10 mouse cellular contexts compared by ENCODE assay signal in the genomic region with DNA sequence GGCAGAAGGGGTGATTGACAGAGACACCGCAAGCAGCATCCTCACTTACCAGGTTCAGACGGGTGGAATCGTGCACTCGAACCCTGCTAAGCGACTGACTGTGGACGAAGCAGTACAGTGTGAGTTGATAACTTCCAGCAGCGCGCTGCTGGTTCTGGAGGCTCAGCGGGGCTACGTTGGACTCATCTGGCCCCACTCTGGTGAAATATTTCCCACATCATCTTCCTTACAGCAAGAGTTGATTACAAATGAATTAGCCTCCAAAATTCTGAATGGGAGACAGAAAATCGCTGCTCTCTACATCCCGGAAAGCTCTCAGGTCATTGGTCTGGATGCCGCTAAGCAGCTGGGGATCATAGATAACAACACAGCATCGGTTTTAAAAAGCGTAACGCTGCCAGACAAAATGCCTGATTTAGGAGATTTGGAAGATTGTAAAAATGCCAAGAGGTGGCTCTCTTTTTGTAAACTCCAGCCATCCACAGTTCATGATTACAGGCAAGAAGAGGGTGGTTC.
"Had no signal": no experiment of that assay in that cellular context is flagged by ENCODE, and none has a peak within 500 bp of the region (broad histone marks: within the 10 kb centered on the region; RNA-seq: fewer than 3 reads in every experiment).

No protein-coding gene starts in this region.

- H3K9ac ChIP-seq: liver, embryonic 15.5 days; midbrain, embryonic 13.5 days; neural tube, embryonic 12.5 days had no signal

- DNase-seq: kidney, adult 8-10 months; right cerebral cortex, postnatal 25 days; thymus, adult 2 months had no signal

- H3K4me3 ChIP-seq: limb, embryonic 10.5 days; liver, embryonic 15.5 days; midbrain, embryonic 13.5 days; neural tube, embryonic 12.5 days had no signal

- ATAC-seq: inflammation-experienced regulatory T-cells, adult 6 months; intestine, postnatal 0 days; midbrain, embryonic 13.5 days had no signal

- H3K4me1 ChIP-seq: liver, embryonic 15.5 days had no signal

- H3K9me3 ChIP-seq: limb, embryonic 10.5 days; liver, embryonic 15.5 days; midbrain, embryonic 13.5 days; neural tube, embryonic 12.5 days had no signal

- H3K27me3 ChIP-seq: liver, embryonic 15.5 days; midbrain, embryonic 13.5 days; neural tube, embryonic 12.5 days had no signal

- H3K4me2 ChIP-seq: liver, embryonic 11.5 days; liver, embryonic 15.5 days; midbrain, embryonic 13.5 days; neural tube, embryonic 12.5 days had no signal

- H3K27ac ChIP-seq: limb, embryonic 10.5 days; liver, embryonic 15.5 days; midbrain, embryonic 13.5 days; neural tube, embryonic 12.5 days had no signal
